Mouse (Mus musculus): ENCODE results near the gene Fcer1g.
A peak's percentile ranks its signal among the peaks of the same experiment; 100 is the strongest.
"Not testable (repeated sequence)": the region's sequence is repeated elsewhere in the genome, so short reads cannot be mapped to it uniquely, and the experiment has no call there.

The Fcer1g gene

DNA sequence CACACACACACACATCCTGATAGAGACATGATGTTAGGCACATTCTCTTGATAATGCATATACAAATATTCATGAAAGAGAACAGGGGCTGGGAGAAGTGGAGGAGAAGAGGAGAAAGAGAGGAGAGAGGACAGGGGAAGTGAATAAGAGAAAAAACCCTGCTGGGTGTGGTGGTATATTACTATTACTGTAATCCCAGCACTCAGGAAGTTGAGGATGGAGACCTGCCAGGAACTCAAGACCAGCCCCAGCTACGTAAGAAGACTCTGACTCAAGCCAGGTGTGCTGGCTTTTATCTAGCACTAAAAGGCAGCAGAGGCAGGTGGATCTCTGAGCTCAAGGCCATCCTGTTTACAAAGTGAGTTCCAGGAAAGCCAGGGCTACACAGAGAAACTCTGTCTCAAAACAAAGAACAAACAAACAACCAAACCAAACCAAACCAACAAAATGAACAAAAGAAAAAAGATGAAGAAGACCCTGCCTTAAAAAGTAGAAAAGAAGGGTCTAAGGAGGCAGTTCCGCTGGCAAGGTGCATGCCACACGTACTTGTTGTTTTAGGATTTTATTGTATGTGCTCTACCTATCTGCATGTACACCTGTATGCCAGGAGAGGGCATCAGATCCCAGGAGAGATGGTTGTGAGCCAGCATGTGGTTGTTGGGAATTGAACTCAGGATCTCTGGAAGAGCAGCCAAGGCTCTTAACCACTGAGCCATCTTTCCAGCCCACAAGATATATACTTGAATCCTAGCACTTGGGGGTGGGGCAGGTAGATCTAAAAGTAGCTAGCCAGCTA, 29.7 kb upstream of the Fcer1g start:
- peak; percentile 28 to 52 for DNase-seq

DNA sequence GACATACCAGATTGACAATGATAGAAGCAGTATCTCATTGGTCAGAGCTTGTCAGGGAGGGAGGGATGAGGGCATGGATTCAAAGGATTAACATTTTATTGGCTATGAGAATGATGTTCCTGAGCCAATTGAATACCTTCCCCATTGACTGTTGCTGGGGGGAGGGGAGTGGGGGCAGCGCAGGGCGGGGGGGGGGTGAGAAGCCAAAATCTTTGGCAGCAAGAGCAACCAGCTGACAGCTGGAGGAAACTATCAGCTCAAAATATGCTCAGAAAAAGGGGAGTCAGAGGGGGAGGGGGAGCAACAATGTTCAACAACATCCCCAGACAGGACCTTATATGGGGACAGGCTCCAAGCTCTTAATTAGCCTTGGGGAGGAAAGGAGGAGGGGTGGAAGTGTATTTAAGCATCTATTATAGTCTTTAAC, 29.0 kb upstream of the Fcer1g start:
- peak; percentile 84 to 89 for DNase-seq

DNA sequence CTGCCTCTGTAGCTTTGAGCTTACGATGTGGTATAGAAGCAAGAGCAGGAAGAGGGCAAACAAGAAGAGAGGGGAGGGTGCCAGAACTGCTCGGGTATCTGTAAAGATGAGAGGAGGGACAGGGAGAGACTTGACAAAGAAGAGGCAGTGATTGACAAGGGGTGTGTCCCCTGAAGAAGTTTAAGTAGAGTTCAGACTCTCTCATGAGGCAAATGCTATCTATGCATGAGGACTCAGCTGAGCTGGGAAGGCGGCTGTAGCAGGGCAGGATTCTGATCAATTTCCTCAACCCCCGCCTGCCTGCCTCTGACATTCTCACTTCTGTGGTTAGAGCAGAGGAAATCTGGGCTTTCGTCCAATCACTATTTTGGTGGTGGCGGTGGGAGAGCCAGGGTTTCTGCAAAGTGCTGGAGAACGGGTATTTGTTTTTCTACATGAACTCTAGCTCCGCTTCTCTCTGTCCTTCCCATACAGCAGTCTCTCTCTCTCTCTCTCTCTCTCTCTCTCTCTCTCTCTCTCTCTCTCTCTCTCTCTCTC, 28.5 kb upstream of the Fcer1g start:
- peak; percentile 86 to 92 for DNase-seq

- DNase-seq = no peak
Measured at GRCm38 (mm10) chr1:171260316-171260715, 26.2 kb upstream of the Fcer1g start.

DNA sequence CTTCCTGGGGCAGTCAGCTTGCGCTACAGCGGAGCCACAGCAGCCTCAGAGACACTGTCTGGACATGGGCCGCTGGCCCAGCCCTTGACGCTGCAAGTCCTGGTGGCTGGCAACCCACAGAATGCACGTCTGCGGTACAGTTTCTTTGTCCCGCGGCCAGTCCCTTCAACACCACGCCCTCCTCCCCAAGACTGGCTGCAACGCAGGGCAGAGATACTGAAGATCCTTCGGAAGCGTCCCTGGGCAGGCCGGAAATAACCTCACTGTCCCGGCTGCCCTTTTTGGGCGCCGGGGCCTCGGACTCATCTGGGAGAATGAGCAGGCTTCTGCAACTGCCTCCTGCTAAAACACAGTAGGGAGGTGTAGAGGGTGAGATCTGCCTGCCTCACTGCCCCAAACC, 24.8 kb upstream of the Fcer1g start:
- DNase-seq = no peak

DNA sequence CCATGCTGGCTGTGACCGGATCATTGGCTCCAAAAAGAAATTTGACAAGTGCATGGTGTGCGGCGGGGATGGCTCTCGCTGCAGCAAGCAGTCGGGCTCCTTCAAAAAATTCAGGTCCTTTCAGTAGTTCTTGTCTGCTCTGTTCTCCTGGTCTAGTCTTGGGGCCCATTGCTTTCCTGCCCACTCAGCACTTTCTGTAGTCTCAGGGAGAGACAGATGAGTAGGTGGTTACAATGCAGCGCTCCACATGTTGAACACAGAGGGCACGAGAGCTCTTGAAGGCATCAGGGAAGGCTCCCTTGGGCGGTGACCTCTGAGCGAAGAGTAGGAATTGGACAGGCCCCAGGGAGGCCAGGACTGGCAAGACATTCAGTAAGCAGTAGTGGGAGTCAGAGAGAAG, 23.6 kb upstream of the Fcer1g start:
- no peak for DNase-seq

GRCm38 (mm10) chr1:171256937-171257548, 22.9 kb upstream of the Fcer1g start:
- DNase-seq = peak; percentile 83 to 87

DNA sequence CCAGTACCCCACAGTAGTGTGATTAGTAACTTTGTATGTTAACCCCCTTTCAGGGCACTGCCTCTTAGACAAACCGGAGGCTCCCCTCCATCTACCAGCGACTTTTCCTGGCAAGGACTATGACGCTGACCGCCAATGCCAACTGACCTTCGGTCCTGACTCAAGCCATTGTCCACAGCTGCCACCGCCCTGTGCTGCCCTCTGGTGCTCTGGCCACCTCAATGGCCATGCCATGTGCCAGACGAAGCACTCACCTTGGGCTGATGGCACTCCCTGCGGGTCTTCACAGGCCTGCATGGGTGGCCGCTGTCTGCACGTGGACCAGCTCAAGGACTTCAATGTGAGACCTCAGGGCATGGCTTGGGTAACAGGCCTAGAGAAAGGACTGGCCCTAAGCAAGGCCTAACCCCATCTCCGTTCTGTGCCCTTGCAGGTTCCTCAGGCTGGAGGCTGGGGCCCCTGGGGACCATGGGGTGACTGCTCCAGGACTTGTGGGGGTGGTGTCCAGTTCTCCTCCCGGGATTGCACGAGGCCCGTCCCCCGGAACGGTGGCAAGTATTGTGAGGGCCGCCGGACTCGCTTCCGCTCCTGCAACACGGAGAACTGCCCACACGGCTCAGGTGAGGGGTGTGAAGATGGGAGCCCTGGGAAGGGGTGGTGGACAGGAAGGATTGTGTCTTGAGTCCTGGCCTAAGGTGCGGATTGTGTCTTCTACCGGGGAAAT, 22.1 kb upstream of the Fcer1g start:
- peak in 1 of 2 experiments; percentile 14 for DNase-seq

DNA sequence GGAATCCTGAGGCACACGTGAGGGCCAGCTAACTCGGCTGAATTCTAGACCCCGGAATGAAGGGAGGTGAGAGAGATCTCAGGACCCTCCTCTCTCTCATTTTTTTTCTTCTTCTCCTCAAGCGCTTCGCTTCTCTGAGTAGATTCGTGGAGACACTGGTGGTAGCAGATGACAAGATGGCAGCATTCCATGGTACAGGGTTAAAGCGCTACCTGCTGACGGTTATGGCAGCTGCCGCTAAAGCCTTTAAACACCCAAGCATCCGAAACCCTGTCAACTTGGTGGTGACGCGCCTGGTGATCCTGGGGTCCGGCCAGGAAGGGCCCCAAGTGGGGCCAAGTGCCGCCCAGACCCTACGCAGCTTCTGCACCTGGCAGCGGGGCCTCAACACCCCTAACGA, 18.2 kb upstream of the Fcer1g start:
- DNase-seq = peak; percentile 70 to 74

- peak; percentile 58 to 68 for DNase-seq
Measured at GRCm38 (mm10) chr1:171251594-171252324, 17.6 kb upstream of the Fcer1g start.

- peak; percentile 70 to 79 for DNase-seq
Measured at GRCm38 (mm10) chr1:171250680-171251593, 16.8 kb upstream of the Fcer1g start, which contains the start of gene Ndufs2. Gene Ndufs2 (minus strand): TSS chr1:171251388.

GRCm38 (mm10) chr1:171249913-171250600, 15.9 kb upstream of the Fcer1g start, which contains the start of gene Adamts4:
Gene Adamts4 (plus strand): TSS chr1:171250421.
- peak; percentile 66 to 69 for DNase-seq

DNA sequence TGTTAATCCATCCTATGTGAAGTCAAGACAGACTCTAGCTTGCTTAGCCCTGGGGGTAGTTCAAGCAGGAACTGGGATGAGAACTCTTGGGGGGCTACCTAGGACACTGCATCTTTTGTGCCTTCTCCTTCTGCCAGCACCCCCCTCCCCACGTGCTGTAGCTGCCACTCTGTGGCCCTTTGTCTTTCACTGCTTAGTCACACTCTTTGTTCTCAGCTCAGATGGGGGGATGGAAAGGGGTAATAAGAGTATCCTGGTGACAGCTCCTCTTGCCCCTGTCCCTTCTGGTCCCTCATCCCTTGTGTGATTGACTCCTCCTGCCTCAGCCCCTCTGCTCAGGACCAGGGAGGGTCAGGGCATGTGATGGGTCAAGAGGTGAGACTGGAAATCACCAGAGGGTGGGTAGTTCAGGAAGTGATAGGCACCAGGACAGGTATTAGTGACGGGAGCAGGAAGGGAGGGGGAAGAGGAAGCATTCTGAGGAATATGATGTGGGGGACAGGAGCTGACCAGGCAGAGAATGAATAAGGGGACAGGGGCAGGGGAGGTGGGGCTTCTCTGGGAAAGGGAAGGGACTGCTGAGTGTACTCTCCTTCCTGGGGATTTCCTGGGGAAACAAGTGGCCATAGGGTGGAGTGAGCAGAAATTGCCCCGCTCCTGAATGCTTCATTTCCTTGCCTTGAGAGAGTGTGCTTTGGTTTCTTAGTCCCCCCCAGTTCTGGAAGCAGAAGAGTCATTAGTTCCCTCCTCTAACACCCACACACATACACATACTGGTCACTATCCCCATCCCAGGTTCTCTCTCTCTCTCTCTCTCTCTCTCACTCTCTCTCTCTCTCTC, 14.4 kb upstream of the Fcer1g start:
- DNase-seq = peak in 1 of 2 experiments; percentile 26

GRCm38 (mm10) chr1:171247916-171248315, 13.8 kb upstream of the Fcer1g start:
- no peak for DNase-seq

- no peak for DNase-seq
Measured at GRCm38 (mm10) chr1:171247453-171247841, 13.3 kb upstream of the Fcer1g start.

DNA sequence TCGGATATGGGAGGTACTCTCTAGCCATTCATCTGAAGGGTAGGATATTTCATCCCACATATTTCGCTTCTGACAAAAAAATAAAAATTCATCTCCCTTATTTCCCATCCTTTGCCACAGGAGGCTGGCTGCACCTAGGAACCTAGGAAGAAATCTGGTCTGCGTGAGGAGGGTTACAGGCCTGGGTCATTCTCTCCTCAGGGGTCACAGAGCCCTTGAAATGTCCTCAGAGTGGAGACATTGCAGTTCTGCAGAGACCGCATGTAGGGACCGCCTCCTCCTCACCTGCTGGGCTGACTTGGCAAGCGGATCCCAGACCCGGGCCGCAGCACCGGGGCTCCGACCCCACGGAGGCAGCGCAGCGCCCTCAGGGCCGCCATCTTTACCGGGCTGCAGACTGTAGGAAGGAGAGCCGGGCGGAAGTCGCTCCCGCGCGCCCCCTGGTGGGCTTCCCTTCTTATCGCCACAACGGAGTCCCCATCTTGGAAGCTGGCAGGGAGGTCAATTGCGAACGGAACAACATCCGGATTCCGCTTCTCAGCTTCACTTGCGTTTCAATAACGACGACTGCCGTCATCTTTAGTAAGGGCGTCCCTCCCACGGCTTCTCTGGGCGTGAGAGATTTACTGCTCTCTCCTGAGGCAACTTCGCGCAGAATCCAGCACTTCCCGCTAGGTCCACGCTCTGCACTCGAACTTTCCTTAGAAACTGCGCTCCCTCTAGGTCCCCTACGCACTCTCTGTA, 12.7 kb upstream of the Fcer1g start:
- peak; percentile 99 for DNase-seq

GRCm38 (mm10) chr1:171245353-171245752, 11.2 kb upstream of the Fcer1g start:
- DNase-seq = no peak

GRCm38 (mm10) chr1:171241952-171242351, 7.8 kb upstream of the Fcer1g start:
- DNase-seq = not testable (repeated sequence)

DNA sequence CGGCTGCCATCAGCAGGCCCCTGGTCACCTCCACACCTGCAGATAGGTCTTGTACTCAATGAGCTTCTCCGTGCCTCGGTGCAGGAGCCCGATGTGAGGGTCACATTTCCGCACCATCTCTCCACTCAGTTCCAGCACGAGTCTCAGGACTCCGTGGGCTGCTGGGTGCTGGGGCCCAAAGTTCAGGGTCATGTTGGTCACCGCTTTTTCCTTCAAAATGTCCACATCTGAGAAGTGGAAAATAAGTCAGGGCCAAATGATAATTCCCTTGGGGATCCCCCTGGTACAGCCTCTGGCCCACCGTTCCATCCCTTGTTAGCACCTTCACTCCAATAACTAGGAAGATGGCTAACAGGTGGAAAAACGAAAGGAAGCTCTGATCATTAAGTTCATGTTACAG, 6.7 kb upstream of the Fcer1g start:
- DNase-seq = no peak

Data from cerebellum, postnatal 10 days (tissue).